8 mouse cellular contexts compared by ENCODE assay signal in genomic region chr6:125160854-125161760, GRCm38 (mm10). TPM values are rescaled to one million over a fixed set of nuclear protein-coding genes. Genes with fewer than 3 reads are reported as not detected.
DNase-seq lines count a peak whose midpoint lies in the region; ATAC-seq and TF ChIP-seq lines count a peak whose summit lies in the region.

No protein-coding gene starts in this region.

- H3K4me2 ChIP-seq in hindbrain, postnatal 0 days (ENCODE audit: low read depth, low read length): no peak overlapping the region
- H3K4me2 ChIP-seq in limb, embryonic 11.5 days (ENCODE audit: low read depth, severe bottlenecking): no peak overlapping the region
- no peak overlapping the region for H3K4me2 ChIP-seq in midbrain, embryonic 16.5 days (ENCODE audit: low read length)

- no peak overlapping the region for H3K9ac ChIP-seq in hindbrain, postnatal 0 days (replicated peaks; ENCODE audit: low read length)
- H3K9ac ChIP-seq in limb, embryonic 11.5 days (ENCODE audit: low read length): no peak overlapping the region
- no peak overlapping the region for H3K9ac ChIP-seq in midbrain, embryonic 16.5 days (ENCODE audit: low read depth, low read length)

- peak; percentile 68 for DNase-seq in layer of hippocampus, adult 11-12 months (ENCODE audit: low spot score)
- no peak for DNase-seq in layer of hippocampus, adult 9-11 months
- DNase-seq in adrenal gland, postnatal 36 days: peak; percentile 82 to 84
- peak; percentile 63 to 67 for DNase-seq in frontal cortex, postnatal 36 days (ENCODE audit: low spot score in 2 of 2)
- DNase-seq in hindbrain, postnatal 0 days (ENCODE audit: low spot score): peak; percentile 51
- peak; percentile 74 for DNase-seq in limb, embryonic 11.5 days (ENCODE audit: low spot score)
- no peak for DNase-seq in thymus, postnatal 10 days (ENCODE audit: low spot score in 2 of 2)

- 17% methylated on average over 22 of the region's 22 CpGs for WGBS in hindbrain, postnatal 0 days
- 18% methylated on average over 22 of the region's 22 CpGs for WGBS in limb, embryonic 11.5 days
- 18% methylated on average over 22 of the region's 22 CpGs for WGBS in midbrain, embryonic 16.5 days

- TF ChIP-seq CTCF in hindbrain, postnatal 0 days (IDR thresholded peaks at IDR 0.05; ENCODE audit: low read depth): no peak

- peak overlapping the region; percentile 58 for H3K27ac ChIP-seq in hindbrain, postnatal 0 days
- no peak overlapping the region for H3K27ac ChIP-seq in limb, embryonic 11.5 days (replicated peaks; ENCODE audit: low read depth, low read length)
- peak overlapping the region; percentile 17; the same call in 1 of the 2 replicates for H3K27ac ChIP-seq in midbrain, embryonic 16.5 days (ENCODE audit: low read length)

- ATAC-seq in hindbrain, postnatal 0 days: no peak
- ATAC-seq in limb, embryonic 11.5 days (ENCODE audit: insufficient number of reproducible peaks, low FRiP score, low TSS enrichment, low read depth): no peak
- no peak for ATAC-seq in midbrain, embryonic 16.5 days

- H3K36me3 ChIP-seq in hindbrain, postnatal 0 days (ENCODE audit: insufficient read depth, low read length): peaks cover 18% of the 10 kb centered on the region; the same call in 1 of the 2 replicates
- peaks cover 17% of the 10 kb centered on the region for H3K36me3 ChIP-seq in limb, embryonic 11.5 days (ENCODE audit: control insufficient read depth, insufficient read depth, low read length)
- peaks cover 15% of the 10 kb centered on the region for H3K36me3 ChIP-seq in midbrain, embryonic 16.5 days (ENCODE audit: control insufficient read depth, insufficient read depth, low read length)

- H3K27me3 ChIP-seq in hindbrain, postnatal 0 days (ENCODE audit: insufficient read depth, low read length): no peaks in the 10 kb centered on the region
- no peaks in the 10 kb centered on the region for H3K27me3 ChIP-seq in limb, embryonic 11.5 days (ENCODE audit: control insufficient read depth, insufficient read depth, low read length)
- no peaks in the 10 kb centered on the region for H3K27me3 ChIP-seq in midbrain, embryonic 16.5 days (ENCODE audit: control insufficient read depth, insufficient read depth, low read depth, low read length)

- H3K4me1 ChIP-seq in hindbrain, postnatal 0 days (ENCODE audit: insufficient read depth, low read length): 0 out of 2 replicates have a peak, but pooled peaks cover 8% of the 10 kb centered on the region
- H3K4me1 ChIP-seq in limb, embryonic 11.5 days (ENCODE audit: control insufficient read depth, insufficient read depth, low read length): peaks cover 8% of the 10 kb centered on the region
- H3K4me1 ChIP-seq in midbrain, embryonic 16.5 days (ENCODE audit: control insufficient read depth, insufficient read depth, low read length): peaks cover 13% of the 10 kb centered on the region

- H3K9me3 ChIP-seq in hindbrain, postnatal 0 days (ENCODE audit: low read length): no peaks in the 10 kb centered on the region
- no peaks in the 10 kb centered on the region for H3K9me3 ChIP-seq in limb, embryonic 11.5 days (ENCODE audit: control insufficient read depth, low read length)
- H3K9me3 ChIP-seq in midbrain, embryonic 16.5 days (replicated peaks; ENCODE audit: control insufficient read depth, low read length, poor library complexity, severe bottlenecking): no peaks in the 10 kb centered on the region

- H3K4me3 ChIP-seq in hindbrain, postnatal 0 days (ENCODE audit: low read length): no peak overlapping the region
- H3K4me3 ChIP-seq in limb, embryonic 11.5 days (ENCODE audit: low read depth, low read length): no peak overlapping the region
- no peak overlapping the region for H3K4me3 ChIP-seq in midbrain, embryonic 16.5 days (ENCODE audit: low read depth, low read length)

RNA-seq across cellular contexts. Expression of gene Gapdh, which starts 5.2 kb away (rescaled TPM):
- total RNA-seq in adrenal gland, postnatal 36 days (2021): 1,000 to 10,000 TPM; 2,066 to 3,178 TPM
- total RNA-seq in hindbrain, postnatal 0 days (2014; rRNA removed): 2,711 and 2,736 TPM in 2 replicates
- 1,874 and 1,919 TPM in 2 replicates for polyA plus RNA-seq in hindbrain, postnatal 0 days (2015; fragmentation: Nextera tagmentation; extraction: Ambion mirVana)
- 2,642 and 2,787 TPM in 2 replicates for polyA plus RNA-seq in limb, embryonic 11.5 days (2014; fragmentation: Nextera tagmentation; extraction: Ambion mirVana)
- 1,326 and 1,443 TPM in 2 replicates for polyA plus RNA-seq in midbrain, embryonic 16.5 days (2015; fragmentation: Nextera tagmentation; extraction: Ambion mirVana)

RNA-seq across cellular contexts. Expression of gene Iffo1, which starts 16.1 kb away (rescaled TPM):
- 10 to 100 TPM; 18.4 to 21.8 TPM for total RNA-seq in adrenal gland, postnatal 36 days (2021)
- 29.1 and 30.5 TPM in 2 replicates for total RNA-seq in hindbrain, postnatal 0 days (2014; rRNA removed)
- 20.3 and 20.6 TPM in 2 replicates for polyA plus RNA-seq in hindbrain, postnatal 0 days (2015; fragmentation: Nextera tagmentation; extraction: Ambion mirVana)
- 12.7 and 14.5 TPM in 2 replicates for polyA plus RNA-seq in limb, embryonic 11.5 days (2014; fragmentation: Nextera tagmentation; extraction: Ambion mirVana)
- polyA plus RNA-seq in midbrain, embryonic 16.5 days (2015; fragmentation: Nextera tagmentation; extraction: Ambion mirVana): 21.1 and 21.2 TPM in 2 replicates

RNA-seq across cellular contexts. Expression of gene Nop2, which starts 29.4 kb away (rescaled TPM):
- 10 to 100 TPM; 39.5 to 64.3 TPM for total RNA-seq in adrenal gland, postnatal 36 days (2021)
- 33.9 and 34.2 TPM in 2 replicates for total RNA-seq in hindbrain, postnatal 0 days (2014; rRNA removed)
- 37.3 and 38.8 TPM in 2 replicates for polyA plus RNA-seq in hindbrain, postnatal 0 days (2015; fragmentation: Nextera tagmentation; extraction: Ambion mirVana)
- polyA plus RNA-seq in limb, embryonic 11.5 days (2014; fragmentation: Nextera tagmentation; extraction: Ambion mirVana): 71.4 and 76.3 TPM in 2 replicates
- polyA plus RNA-seq in midbrain, embryonic 16.5 days (2015; fragmentation: Nextera tagmentation; extraction: Ambion mirVana): 49.2 and 49.3 TPM in 2 replicates

RNA-seq across cellular contexts. Expression of gene Ncapd2, which starts 30.4 kb away (rescaled TPM):
- total RNA-seq in adrenal gland, postnatal 36 days (2021): 10 to 100 TPM; 18.5 to 25.6 TPM
- 47.1 and 56.3 TPM in 2 replicates for total RNA-seq in hindbrain, postnatal 0 days (2014; rRNA removed)
- polyA plus RNA-seq in hindbrain, postnatal 0 days (2015; fragmentation: Nextera tagmentation; extraction: Ambion mirVana): 30.3 and 34.1 TPM in 2 replicates
- polyA plus RNA-seq in limb, embryonic 11.5 days (2014; fragmentation: Nextera tagmentation; extraction: Ambion mirVana): 181 and 182 TPM in 2 replicates
- 39.4 and 41.2 TPM in 2 replicates for polyA plus RNA-seq in midbrain, embryonic 16.5 days (2015; fragmentation: Nextera tagmentation; extraction: Ambion mirVana)

RNA-seq across cellular contexts. Expression of gene Mrpl51, which starts 30.5 kb away (rescaled TPM):
- 100 to 1,000 TPM; 176 to 205 TPM for total RNA-seq in adrenal gland, postnatal 36 days (2021)
- 20.6 and 40.3 TPM in 2 replicates for total RNA-seq in hindbrain, postnatal 0 days (2014; rRNA removed)
- 159 and 163 TPM in 2 replicates for polyA plus RNA-seq in hindbrain, postnatal 0 days (2015; fragmentation: Nextera tagmentation; extraction: Ambion mirVana)
- 216 and 218 TPM in 2 replicates for polyA plus RNA-seq in limb, embryonic 11.5 days (2014; fragmentation: Nextera tagmentation; extraction: Ambion mirVana)
- 132 TPM in 2 replicates for polyA plus RNA-seq in midbrain, embryonic 16.5 days (2015; fragmentation: Nextera tagmentation; extraction: Ambion mirVana)

Comparison
In these comparisons a context has a peak if more than half of its experiments do, and no peak if none do; other contexts are left out.
1. DNase-seq: peak in layer of hippocampus, adult 11-12 months (single experiment), adrenal gland, postnatal 36 days (2 of 2), frontal cortex, postnatal 36 days (2 of 2), hindbrain, postnatal 0 days (single experiment) and limb, embryonic 11.5 days (single experiment); none in layer of hippocampus, adult 9-11 months (single experiment) and thymus, postnatal 10 days (0 of 2).